Mouse (Mus musculus): ENCODE results near the gene Plk2.

Gene Plk2

GRCm38 (mm10) chr13:110406152-110406551 lies 11.3 kb downstream of the Plk2 start:
- DNase-seq (ENCODE audit: low read depth, low spot score), result no peak

- DNase-seq (ENCODE audit: low read depth, low spot score), result no peak
These were observed 17.8 kb downstream of the Plk2 start for GRCm38 (mm10) chr13:110412572-110413209.

DNA sequence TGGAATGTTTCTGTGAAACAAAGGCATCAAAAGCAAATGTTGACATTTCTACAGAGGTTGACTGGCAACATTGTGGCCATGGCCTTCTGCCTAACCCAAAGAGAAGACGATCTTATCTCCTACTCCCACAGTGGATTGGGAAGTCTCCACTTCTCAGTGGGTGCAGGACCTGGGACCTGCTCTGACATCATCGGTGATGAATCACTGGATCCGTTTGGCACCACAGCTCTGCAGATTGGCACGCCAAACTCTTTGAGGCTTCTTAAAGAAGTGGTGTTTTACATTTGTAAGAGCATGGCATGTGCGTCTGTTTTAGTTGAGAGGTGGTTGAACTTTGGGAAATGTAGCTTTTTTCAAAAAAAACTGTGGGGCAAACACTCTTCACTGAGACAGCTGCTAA lies 23.8 kb downstream of the Plk2 start:
- DNase-seq (ENCODE audit: low read depth, low spot score), result no peak

GRCm38 (mm10) chr13:110419640-110420039 lies 24.8 kb downstream of the Plk2 start:
- DNase-seq (ENCODE audit: low read depth, low spot score), result no peak

DNA sequence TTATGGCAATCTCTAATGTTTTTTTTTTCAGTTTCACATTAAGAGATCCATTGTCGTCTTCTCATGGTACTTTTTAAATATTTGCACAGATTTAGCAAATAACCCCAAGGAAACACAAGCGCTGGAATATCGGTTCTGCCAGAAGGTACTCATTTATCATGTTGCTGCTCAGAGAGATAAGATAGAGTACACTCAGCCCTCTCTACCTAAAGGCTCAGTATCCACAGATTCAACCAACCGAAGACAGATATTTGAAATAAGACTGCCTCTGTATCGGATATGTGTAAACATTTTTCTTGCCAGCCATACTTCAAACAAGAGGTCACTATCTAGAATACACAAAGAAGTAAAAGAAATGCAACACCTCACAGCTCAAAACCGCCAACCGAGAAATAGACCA lies 27.6 kb downstream of the Plk2 start:
- no peak for DNase-seq (ENCODE audit: low read depth, low spot score)

DNA sequence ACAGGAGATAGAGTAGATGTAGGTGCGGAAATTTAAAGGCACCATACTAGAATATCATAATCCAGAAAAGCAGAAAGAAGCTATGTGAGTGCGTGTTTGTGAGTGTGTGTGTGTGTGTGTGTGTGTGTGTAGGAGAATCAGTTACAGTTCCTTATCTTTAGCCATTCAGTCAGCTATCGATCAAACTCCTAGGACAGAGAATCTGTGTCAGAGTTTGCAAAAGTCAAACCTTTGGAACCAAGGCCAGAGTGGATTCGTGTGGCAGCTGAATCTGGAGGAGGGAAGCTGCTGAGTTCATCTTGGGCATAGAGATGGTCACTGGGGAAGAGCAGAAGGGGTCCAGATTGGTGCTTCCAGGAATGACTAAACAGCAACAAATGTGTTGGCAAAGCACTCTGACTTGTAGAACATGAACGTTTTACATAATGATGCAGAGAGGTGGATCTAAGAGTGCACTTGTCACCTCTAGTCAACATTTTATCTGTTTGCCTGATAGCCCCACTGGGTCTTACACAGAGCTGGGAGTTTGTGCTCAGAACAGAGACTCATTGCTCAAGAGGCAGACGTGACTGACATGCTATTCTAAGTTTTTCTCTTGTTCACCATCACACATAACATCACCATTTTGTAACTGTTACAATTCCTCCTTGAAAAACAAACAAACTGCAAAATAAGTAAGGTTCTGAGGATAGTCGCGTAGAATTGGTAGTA lies 30.8 kb downstream of the Plk2 start:
- no peak for DNase-seq (ENCODE audit: low read depth, low spot score)

- DNase-seq (ENCODE audit: low read depth, low spot score), result no peak
These were observed 36.5 kb downstream of the Plk2 start for GRCm38 (mm10) chr13:110431388-110431787.

GRCm38 (mm10) chr13:110432062-110432566 lies 37.3 kb downstream of the Plk2 start:
- DNase-seq (ENCODE audit: low read depth, low spot score), result no peak

GRCm38 (mm10) chr13:110432613-110433012 lies 37.8 kb downstream of the Plk2 start:
- DNase-seq (ENCODE audit: low read depth, low spot score), result no peak

DNA sequence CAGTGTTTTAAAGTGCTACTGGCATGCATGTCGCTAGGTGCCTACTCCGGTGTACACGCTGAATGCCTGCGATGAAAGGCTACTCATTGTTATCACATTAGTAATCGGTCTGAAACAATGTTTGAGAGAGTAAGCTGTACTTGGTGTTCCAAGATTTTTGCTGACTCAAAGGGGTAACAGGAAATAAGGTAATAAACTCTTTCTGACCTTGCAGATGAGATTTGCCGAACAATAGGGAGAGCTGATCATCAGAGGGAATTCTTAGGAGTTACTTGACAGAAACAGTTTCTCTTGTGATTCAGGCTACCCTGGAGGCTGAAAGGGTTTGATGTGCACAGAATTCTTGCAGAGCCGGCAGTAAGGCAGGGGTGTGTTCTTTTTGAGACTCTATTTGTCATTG lies 41.8 kb downstream of the Plk2 start:
- no peak for DNase-seq (ENCODE audit: low read depth, low spot score)

DNA sequence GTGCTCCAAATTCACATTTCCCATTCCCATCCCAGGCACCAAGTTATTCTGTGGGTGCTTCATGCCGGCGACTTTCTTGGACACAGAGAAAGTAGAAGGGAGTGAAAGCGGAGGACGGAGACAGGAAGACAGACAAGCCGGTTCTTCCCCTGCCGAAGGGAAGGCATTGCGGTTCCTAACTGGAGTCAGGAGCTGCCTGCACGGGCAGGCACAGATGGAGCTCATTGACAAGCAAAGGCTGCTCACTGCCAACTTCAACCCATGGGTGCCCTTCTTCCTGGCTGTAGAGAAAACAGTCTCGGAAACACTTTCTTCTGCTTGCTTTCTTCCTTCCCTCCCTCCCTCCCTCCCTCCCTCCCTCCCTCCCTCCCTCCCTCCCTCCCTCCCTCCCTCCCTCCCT lies 43.8 kb downstream of the Plk2 start:
- no peak for DNase-seq (ENCODE audit: low read depth, low spot score)

- no peak for DNase-seq (ENCODE audit: low read depth, low spot score)
These were observed 49.5 kb downstream of the Plk2 start for GRCm38 (mm10) chr13:110444335-110444734.

DNA sequence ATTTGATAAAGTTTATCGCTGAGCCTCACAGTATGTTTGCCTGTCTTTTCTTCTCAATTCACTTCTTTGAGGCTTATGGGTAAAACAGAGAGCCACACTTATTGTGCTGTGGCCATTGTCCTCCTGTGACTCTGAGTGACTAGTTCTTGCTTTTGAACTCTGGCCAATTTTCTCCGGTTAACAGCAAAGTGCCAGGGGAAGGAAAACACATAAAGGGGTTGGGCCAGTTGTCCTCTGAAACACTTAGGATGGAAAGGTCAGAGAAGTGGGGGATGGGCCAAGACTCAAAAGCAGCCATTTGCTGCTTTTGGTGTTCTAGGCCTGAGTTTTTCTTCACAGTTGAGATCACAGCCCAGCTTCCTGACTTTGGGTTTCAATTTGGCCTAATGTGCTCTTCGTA lies 50.0 kb downstream of the Plk2 start:
- no peak for DNase-seq (ENCODE audit: low read depth, low spot score)

GRCm38 (mm10) chr13:110446434-110446833 lies 51.6 kb downstream of the Plk2 start:
- DNase-seq (ENCODE audit: low read depth, low spot score), result no peak

DNA sequence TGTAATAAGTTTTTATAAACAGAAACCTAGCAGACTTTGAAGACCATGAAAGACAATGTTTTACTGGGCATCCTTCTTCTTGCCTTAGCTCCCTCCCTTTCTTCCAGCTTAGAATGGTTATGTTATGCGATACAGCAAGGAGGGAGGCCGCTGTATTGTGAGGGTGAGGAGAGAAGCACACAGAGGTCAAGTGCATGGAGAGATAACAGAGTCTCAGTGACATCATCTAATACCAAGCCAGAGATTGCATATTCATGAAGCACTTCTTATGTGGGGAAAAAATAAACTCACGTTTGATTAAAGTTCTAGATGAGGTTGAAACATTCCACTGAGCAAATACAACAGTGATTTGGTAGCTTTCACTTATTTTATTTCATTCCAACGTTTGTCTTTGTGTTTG lies 55.2 kb downstream of the Plk2 start:
- no peak for DNase-seq (ENCODE audit: low read depth, low spot score)
